Mouse (Mus musculus): ENCODE data around the gene Glis1. TPM values are rescaled to one million over a fixed set of nuclear protein-coding genes. Genes with fewer than 3 reads are reported as not detected.
A peak's percentile ranks its signal among the peaks of the same experiment; 100 is the strongest.

Gene Glis1
- polyA plus RNA-seq, 1 experiment from 2014 or later: 6.3 TPM

DNA sequence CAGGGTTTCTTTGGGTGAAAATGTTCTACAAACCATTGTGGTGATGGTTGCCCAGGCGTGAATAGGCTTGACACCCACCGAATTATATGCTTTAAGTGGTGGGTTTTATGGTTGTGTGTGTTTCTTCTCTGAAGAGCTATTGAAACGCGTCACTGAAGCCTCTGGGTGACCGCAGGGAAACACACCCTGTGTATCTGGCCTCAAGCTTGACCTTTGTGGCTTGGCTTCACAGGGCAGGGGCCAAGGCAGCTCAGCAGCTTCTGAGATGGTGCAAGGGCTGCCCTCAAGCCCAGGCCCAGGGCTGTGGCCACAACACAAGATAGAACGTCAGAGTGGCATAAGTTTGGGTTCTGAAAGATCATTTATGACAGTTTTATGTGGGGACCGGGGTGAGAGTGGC, 167.9 kb downstream of the Glis1 start:
- Histone ChIP-seq H3K9me3 (ENCODE audit: control insufficient read depth, low read length) (no peaks in the 10 kb centered on the region), H3K4me2 (replicated peaks; ENCODE audit: low read depth, low read length) (no peak overlapping the region), H3K4me3 (ENCODE audit: low read depth, low read length) (no peak overlapping the region), H3K9ac (ENCODE audit: low read depth, low read length) (no peak overlapping the region), H3K27me3 (ENCODE audit: control insufficient read depth, insufficient read depth, low read length) (no peaks in the 10 kb centered on the region), H3K4me1 (replicated peaks; ENCODE audit: control insufficient read depth, insufficient read depth, low read length) (peaks cover 5% of the 10 kb centered on the region), H3K27ac (ENCODE audit: low read depth, low read length) (no peak overlapping the region), H3K36me3 (ENCODE audit: control insufficient read depth, insufficient read depth, low read length) (no peaks in the 10 kb centered on the region)
- ATAC-seq (ENCODE audit: low FRiP score) (no peak), DNase-seq (ENCODE audit: low spot score) (no peak)
- WGBS: 82% methylated on average over 7 of the region's 7 CpGs

DNA sequence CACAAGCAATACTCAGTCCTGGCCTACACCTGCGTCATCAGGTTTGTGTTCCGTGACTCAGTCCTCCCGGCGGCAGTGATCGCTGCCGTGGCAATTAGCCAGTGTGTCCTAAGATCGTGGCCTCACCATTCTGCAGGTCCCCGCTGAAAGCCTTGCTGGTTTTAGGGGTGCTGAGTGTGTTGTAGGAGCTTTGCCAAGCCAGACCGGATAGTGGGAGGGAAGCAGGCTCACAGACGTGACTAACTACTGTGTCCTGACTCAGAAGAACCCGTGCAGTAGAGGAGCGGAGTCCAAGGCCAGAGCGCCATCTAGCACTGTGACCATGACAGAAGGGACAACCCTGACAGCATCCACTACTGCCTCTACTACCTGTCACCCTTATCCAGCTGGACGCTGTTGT, 168.4 kb downstream of the Glis1 start:
- Histone ChIP-seq H3K4me2 (replicated peaks; ENCODE audit: low read depth, low read length) (no peak overlapping the region), H3K9ac (ENCODE audit: low read depth, low read length) (no peak overlapping the region), H3K27me3 (ENCODE audit: control insufficient read depth, insufficient read depth, low read length) (no peaks in the 10 kb centered on the region), H3K9me3 (ENCODE audit: control insufficient read depth, low read length) (no peaks in the 10 kb centered on the region), H3K27ac (ENCODE audit: low read depth, low read length) (no peak overlapping the region), H3K4me3 (ENCODE audit: low read depth, low read length) (no peak overlapping the region), H3K4me1 (replicated peaks; ENCODE audit: control insufficient read depth, insufficient read depth, low read length) (peaks cover 3% of the 10 kb centered on the region), H3K36me3 (ENCODE audit: control insufficient read depth, insufficient read depth, low read length) (no peaks in the 10 kb centered on the region)
- DNase-seq (ENCODE audit: low spot score) (no peak), ATAC-seq (ENCODE audit: low FRiP score) (no peak)
- WGBS: 85% methylated on average over 14 of the region's 14 CpGs

DNA sequence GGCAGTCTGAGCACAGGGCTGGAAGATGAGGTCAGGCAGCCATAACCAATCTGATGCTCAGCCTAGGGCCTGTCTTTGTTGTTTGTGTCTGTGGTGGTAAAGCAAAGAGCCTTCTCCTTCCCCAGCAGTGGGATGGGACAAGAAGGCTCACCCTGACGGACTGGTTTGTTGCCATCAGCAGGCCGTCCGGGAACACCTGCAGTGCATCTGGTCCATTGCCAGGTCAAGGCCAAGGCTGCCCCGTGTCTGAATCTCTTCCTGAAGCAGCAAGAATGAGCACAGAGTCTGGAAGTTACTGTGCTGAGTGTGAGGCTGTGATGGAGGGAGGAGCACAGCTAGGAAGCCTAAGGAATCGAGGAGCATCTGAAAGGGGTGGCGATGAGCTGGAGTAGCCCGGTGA, 168.8 kb downstream of the Glis1 start:
- H3K27me3 ChIP-seq (ENCODE audit: control insufficient read depth, insufficient read depth, low read length): no peaks in the 10 kb centered on the region
- peaks cover under 1% of the 10 kb centered on the region for H3K4me1 ChIP-seq (replicated peaks; ENCODE audit: control insufficient read depth, insufficient read depth, low read length)
- H3K4me3 ChIP-seq (ENCODE audit: low read depth, low read length): no peak overlapping the region
- DNase-seq (ENCODE audit: low spot score) (no peak), ATAC-seq (ENCODE audit: low FRiP score) (no peak)
- 79% methylated on average over 7 of the region's 7 CpGs for WGBS
- no peaks in the 10 kb centered on the region for H3K36me3 ChIP-seq (ENCODE audit: control insufficient read depth, insufficient read depth, low read length)
- no peaks in the 10 kb centered on the region for H3K9me3 ChIP-seq (ENCODE audit: control insufficient read depth, low read length)
- H3K4me2 ChIP-seq (replicated peaks; ENCODE audit: low read depth, low read length): no peak overlapping the region
- no peak overlapping the region for H3K27ac ChIP-seq (ENCODE audit: low read depth, low read length)
- H3K9ac ChIP-seq (ENCODE audit: low read depth, low read length): no peak overlapping the region

DNA sequence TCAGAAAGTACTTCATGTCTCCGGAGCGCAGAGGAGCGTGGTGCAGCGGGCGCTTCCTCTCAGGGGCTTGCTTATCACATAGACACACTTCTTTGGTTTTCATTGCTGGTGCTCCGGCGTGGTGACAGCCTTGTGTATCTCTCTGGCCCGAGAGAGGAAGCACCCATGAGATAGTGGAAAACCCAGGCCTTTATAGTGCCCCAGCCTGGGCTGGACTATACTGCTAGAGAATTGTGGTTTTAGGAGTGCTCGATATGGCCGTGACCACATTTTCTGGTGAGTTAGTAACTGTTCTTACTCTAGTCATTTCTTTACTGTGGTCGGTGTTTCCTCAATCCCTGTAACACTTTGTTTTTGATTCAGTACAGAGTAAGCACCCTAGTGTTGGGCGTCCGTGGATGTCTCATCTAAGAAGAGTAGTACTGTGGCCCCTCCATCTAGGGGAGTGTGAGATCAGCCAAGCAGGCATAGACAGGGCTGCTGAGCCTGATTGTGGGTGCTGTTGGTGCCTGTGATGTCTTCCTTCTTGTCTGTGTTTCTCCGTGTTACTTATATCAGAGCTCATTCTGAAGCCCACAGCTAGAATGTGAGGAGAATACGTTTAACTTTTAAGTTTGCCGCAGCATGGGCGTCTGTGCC, 171.7 kb downstream of the Glis1 start:
- Histone ChIP-seq H3K4me3 (ENCODE audit: low read depth, low read length) (no peak overlapping the region), H3K4me1 (replicated peaks; ENCODE audit: control insufficient read depth, insufficient read depth, low read length) (no peaks in the 10 kb centered on the region), H3K9me3 (ENCODE audit: control insufficient read depth, low read length) (no peaks in the 10 kb centered on the region), H3K27ac (ENCODE audit: low read depth, low read length) (0 out of 2 replicates have a peak overlapping the region, but pooled peaks have one; percentile 10), H3K36me3 (ENCODE audit: control insufficient read depth, insufficient read depth, low read length) (no peaks in the 10 kb centered on the region), H3K4me2 (replicated peaks; ENCODE audit: low read depth, low read length) (no peak overlapping the region), H3K9ac (ENCODE audit: low read depth, low read length) (no peak overlapping the region), H3K27me3 (ENCODE audit: control insufficient read depth, insufficient read depth, low read length) (no peaks in the 10 kb centered on the region)
- DNase-seq (ENCODE audit: low spot score) (no peak), ATAC-seq (ENCODE audit: low FRiP score) (no peak)
- 82% methylated on average over 17 of the region's 17 CpGs for WGBS

DNA sequence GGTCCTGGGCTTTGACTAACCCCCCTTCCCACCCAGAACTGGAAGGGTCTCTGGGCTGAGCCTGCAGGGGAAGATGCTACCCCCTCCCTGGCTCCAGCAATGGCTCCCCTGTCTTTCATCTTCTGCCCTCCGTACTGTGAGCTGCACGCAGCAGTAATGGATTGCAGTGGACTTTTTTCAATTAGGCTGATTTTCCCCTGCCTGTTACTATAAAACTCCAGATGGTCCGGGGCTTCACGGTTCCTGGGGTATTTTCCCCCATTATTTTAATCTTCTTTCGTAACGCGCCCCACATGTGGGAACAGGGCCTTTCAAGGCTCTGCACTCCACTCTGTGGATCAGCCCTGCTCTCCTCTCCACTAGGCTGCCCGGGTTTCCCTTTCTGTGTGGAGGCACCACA, 175.4 kb downstream of the Glis1 start:
- no peak overlapping the region for H3K4me2 ChIP-seq (replicated peaks; ENCODE audit: low read depth, low read length)
- no peak overlapping the region for H3K27ac ChIP-seq (ENCODE audit: low read depth, low read length)
- H3K9me3 ChIP-seq (ENCODE audit: control insufficient read depth, low read length): no peaks in the 10 kb centered on the region
- ATAC-seq (ENCODE audit: low FRiP score) (no peak), DNase-seq (ENCODE audit: low spot score) (no peak)
- H3K4me3 ChIP-seq (ENCODE audit: low read depth, low read length): no peak overlapping the region
- 77% methylated on average over 8 of the region's 8 CpGs for WGBS
- no peaks in the 10 kb centered on the region for H3K36me3 ChIP-seq (ENCODE audit: control insufficient read depth, insufficient read depth, low read length)
- no peaks in the 10 kb centered on the region for H3K4me1 ChIP-seq (replicated peaks; ENCODE audit: control insufficient read depth, insufficient read depth, low read length)
- H3K27me3 ChIP-seq (ENCODE audit: control insufficient read depth, insufficient read depth, low read length): no peaks in the 10 kb centered on the region
- no peak overlapping the region for H3K9ac ChIP-seq (ENCODE audit: low read depth, low read length)

DNA sequence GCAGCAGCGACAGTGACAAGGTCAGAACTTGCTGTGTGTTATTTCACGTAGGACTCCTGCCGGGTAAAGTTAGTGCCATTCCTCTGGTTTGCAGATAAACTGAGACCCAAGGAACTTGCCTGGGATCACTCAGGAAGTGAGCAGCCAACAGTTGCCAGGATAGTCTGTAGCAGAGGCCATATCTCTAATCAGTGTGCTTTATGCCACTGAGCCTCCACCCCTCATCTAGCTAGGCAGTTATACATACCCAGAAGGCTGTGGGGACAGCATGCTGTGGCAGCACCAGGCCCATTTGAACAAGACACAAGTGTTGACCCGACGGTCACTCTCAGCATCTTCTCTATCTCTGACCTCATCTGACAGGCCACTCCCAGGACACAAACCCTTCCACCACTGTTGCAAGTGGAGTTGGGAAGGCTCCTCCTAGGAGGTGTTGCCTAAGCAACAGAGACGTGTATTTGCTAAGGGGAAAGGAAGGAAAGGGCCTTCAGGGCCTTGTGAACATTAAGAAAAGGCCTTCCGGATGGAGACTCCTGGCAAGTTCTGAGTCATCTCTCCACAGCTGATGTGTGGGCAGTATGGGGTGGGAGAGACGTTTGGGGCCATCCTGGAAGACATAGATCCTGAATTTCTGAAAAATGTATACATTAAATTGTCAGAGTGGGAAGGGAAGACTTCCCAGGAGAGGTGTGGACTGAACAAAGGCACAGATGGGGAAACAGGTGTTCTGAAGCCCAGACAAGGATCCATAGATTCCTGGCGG, 177.7 kb downstream of the Glis1 start:
- Histone ChIP-seq H3K4me3 (ENCODE audit: low read depth, low read length) (no peak overlapping the region), H3K36me3 (ENCODE audit: control insufficient read depth, insufficient read depth, low read length) (no peaks in the 10 kb centered on the region), H3K9me3 (ENCODE audit: control insufficient read depth, low read length) (no peaks in the 10 kb centered on the region), H3K4me2 (replicated peaks; ENCODE audit: low read depth, low read length) (no peak overlapping the region), H3K27ac (ENCODE audit: low read depth, low read length) (no peak overlapping the region), H3K9ac (ENCODE audit: low read depth, low read length) (no peak overlapping the region), H3K4me1 (replicated peaks; ENCODE audit: control insufficient read depth, insufficient read depth, low read length) (no peaks in the 10 kb centered on the region), H3K27me3 (ENCODE audit: control insufficient read depth, insufficient read depth, low read length) (no peaks in the 10 kb centered on the region)
- no peak for DNase-seq (ENCODE audit: low spot score)
- WGBS: 72% methylated on average over 9 of the region's 9 CpGs
- ATAC-seq (ENCODE audit: low FRiP score): no peak

DNA sequence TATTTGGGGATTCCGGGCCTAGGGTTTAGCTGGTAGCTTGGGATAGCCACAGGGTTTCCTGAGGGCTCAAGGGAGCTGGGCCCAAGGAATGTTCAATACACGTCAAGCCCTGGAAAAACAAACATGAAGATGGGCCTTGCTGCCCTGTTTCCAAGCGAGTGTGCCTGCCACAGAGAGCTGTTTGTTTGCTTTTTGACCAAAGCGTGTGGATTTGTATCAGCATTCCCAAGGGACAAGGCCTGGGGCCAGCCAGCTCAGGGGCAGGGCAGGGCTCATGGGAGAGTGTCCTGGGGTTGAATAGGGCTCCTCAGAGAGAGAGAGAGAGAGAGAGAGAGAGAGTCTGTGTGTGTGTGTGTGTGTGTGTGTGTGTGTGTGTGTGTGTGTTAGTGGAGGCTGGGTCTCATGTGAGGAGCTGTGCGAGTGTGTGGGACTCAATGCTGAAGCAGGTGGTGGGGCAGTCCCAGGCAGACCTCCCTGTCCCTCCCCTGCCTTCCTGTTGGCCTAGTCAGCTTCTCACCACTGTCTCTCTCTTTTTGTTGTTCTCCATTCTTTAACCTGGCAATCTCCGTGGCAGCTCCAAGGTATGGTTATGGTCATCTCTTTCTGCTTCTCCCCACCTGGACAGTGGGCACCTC, 183.3 kb downstream of the Glis1 start:
- WGBS: 54% methylated on average over 6 of the region's 6 CpGs
- Histone ChIP-seq H3K4me2 (replicated peaks; ENCODE audit: low read depth, low read length) (no peak overlapping the region), H3K9ac (ENCODE audit: low read depth, low read length) (no peak overlapping the region), H3K27me3 (ENCODE audit: control insufficient read depth, insufficient read depth, low read length) (no peaks in the 10 kb centered on the region), H3K36me3 (ENCODE audit: control insufficient read depth, insufficient read depth, low read length) (no peaks in the 10 kb centered on the region), H3K4me1 (replicated peaks; ENCODE audit: control insufficient read depth, insufficient read depth, low read length) (no peaks in the 10 kb centered on the region; the same call in 1 of the 2 replicates), H3K9me3 (ENCODE audit: control insufficient read depth, low read length) (no peaks in the 10 kb centered on the region), H3K27ac (ENCODE audit: low read depth, low read length) (no peak overlapping the region), H3K4me3 (ENCODE audit: low read depth, low read length) (no peak overlapping the region)
- ATAC-seq (ENCODE audit: low FRiP score) (no peak), DNase-seq (ENCODE audit: low spot score) (no peak)

DNA sequence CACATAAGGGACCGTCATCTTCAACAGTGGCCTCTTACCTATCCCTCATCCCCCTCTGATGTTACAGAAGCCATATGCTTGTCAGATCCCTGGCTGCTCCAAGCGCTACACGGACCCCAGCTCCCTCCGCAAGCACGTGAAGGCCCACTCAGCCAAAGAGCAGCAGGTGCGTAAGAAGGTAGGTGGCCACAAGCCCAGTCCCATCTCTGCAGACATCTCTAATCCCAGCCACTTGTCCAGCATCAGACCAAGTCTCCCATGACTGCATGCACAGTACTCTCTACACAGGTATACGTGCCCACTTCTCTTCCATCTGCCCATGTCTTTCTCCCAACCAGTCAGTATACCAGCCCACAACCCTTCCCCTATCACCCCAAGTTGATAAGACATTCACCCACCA, 185.1 kb downstream of the Glis1 start:
- Histone ChIP-seq H3K9ac (ENCODE audit: low read depth, low read length) (no peak overlapping the region), H3K9me3 (ENCODE audit: control insufficient read depth, low read length) (no peaks in the 10 kb centered on the region), H3K4me2 (replicated peaks; ENCODE audit: low read depth, low read length) (no peak overlapping the region), H3K27me3 (ENCODE audit: control insufficient read depth, insufficient read depth, low read length) (no peaks in the 10 kb centered on the region), H3K36me3 (ENCODE audit: control insufficient read depth, insufficient read depth, low read length) (no peaks in the 10 kb centered on the region), H3K4me3 (ENCODE audit: low read depth, low read length) (no peak overlapping the region), H3K4me1 (replicated peaks; ENCODE audit: control insufficient read depth, insufficient read depth, low read length) (no peaks in the 10 kb centered on the region; the same call in 1 of the 2 replicates), H3K27ac (ENCODE audit: low read depth, low read length) (no peak overlapping the region)
- WGBS: 93% methylated on average over 7 of the region's 7 CpGs
- DNase-seq (ENCODE audit: low spot score): no peak
- ATAC-seq (ENCODE audit: low FRiP score): no peak
